Mouse (Mus musculus) forebrain, embryonic 10.5 days (tissue): Measurements from ENCODE around the gene Mmp23. TPM values are rescaled to one million over a fixed set of nuclear protein-coding genes. Genes with fewer than 3 reads are reported as not detected.
"Not testable (repeated sequence)": the region's sequence is repeated elsewhere in the genome, so short reads cannot be mapped to it uniquely, and the experiment has no call there.

Experiments used
- DNase-seq: peaks from one replicate; pipeline ENCODE4 v3.0.0-alpha.2; 2017; ENCODE audit warnings: low spot score; ENCODE audit errors: extremely low spot score
- H3K27ac ChIP-seq: fragments of 300-500 bp; sonication (generic); 2 replicates; pipeline ENCODE4 v1.5.1; 2016; ENCODE audit warnings: mild to moderate bottlenecking
- H3K27me3 ChIP-seq: fragments of 300-500 bp; sonication (generic); 2 replicates; pipeline ENCODE4 v1.6.1; 2016; ENCODE audit warnings: mild to moderate bottlenecking; ENCODE audit not compliant: poor library complexity, severe bottlenecking
- H3K36me3 ChIP-seq: fragments of 300-500 bp; sonication (generic); replicated peaks from 2 replicates; pipeline ENCODE4 v1.6.1; 2016; ENCODE audit warnings: mild to moderate bottlenecking, moderate library complexity
- H3K4me1 ChIP-seq: fragments of 300-500 bp; sonication (generic); 2 replicates; pipeline ENCODE4 v1.6.1; 2016
- H3K4me3 ChIP-seq: fragments of 300-500 bp; sonication (generic); 2 replicates; pipeline ENCODE4 v1.5.1; 2016; ENCODE audit warnings: mild to moderate bottlenecking, moderate library complexity
- H3K9me3 ChIP-seq: fragments of 300-500 bp; sonication (generic); 2 replicates; pipeline ENCODE4 v1.6.1; 2016; ENCODE audit warnings: mild to moderate bottlenecking, moderate library complexity
- WGBS: fragments of 180-500 bp; shearing (Covaris S2); methylation state at CpG from one replicate; pipeline ENCODE4 v1.1.7; 2016; 5-methylcytosine and 5-hydroxymethylcytosine counted together
- polyA plus RNA-seq: library from polyadenylated mRNA; unstranded; fragments of >200 nt; fragmentation: Nextera tagmentation; extraction: Ambion mirVana; gene quantifications from 2 replicates; pipeline ENCODE4 v1.2.1, GENCODE M21; 2016

Gene Mmp23
- polyA plus RNA-seq = 1.8 and 2.8 TPM in 2 replicates

DNA sequence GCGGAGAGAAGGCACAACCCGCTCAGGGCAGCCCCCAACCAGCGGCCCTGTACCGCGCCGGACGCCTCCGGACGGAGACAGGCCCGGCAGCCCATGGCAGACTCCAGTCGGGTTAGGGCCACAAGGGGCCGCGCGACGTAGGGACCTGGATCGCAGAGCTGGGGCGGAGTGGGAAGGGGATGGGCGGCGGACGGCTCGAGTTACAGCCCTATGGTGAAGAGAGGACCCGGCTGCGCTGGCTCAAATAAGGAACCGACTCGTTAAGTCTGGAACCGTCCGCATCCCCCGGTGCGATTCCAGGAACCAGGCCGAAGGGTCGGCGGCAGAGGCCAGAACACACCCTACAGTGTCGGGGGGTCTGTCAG lies at the start of gene Mmp23:
TSS of gene Mmp23 (minus strand) at position 299 of the 365 bp plus-strand sequence.
- Histone ChIP-seq H3K27ac (peak within 1 kb of the TSS; percentile 48; the same call in 1 of the 2 replicates), H3K36me3 (peaks cover 49% of the 10 kb centered on the region), H3K27me3 (peaks cover 73% of the 10 kb centered on the region), H3K4me3 (peak within 1 kb of the TSS; percentile 51), H3K4me1 (peaks cover 41% of the 10 kb centered on the region), H3K9me3 (no peaks in the 10 kb centered on the region)
- DNase-seq = peak; percentile 73
- WGBS = under 1% methylated on average over 33 of the region's 33 CpGs

DNA sequence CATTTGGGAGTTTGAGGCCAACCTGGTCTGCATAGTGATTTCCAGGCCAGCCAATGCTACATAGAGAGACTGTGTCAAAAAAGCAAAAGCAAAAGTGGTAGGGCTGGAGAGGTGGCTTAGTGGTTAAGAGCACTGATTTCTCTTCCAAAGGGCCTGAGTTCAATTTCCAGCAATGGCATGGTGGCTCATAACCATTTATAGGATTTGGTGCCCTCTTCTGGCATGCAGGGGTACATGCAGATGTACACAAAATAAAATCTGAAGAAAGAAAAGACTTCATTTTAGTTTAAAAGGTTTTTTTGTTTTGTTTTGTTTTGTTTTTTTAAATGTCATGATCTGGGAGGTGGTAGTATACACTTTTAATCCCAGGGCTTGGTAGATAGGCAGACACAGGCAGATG lies 47.2 kb upstream of the Mmp23 start:
- Histone ChIP-seq H3K4me1 (peaks cover 15% of the 10 kb centered on the region), H3K27ac (no peak overlapping the region), H3K4me3 (no peak overlapping the region), H3K9me3 (no peaks in the 10 kb centered on the region), H3K27me3 (peaks cover 18% of the 10 kb centered on the region), H3K36me3 (no peaks in the 10 kb centered on the region)
- DNase-seq = no peak

DNA sequence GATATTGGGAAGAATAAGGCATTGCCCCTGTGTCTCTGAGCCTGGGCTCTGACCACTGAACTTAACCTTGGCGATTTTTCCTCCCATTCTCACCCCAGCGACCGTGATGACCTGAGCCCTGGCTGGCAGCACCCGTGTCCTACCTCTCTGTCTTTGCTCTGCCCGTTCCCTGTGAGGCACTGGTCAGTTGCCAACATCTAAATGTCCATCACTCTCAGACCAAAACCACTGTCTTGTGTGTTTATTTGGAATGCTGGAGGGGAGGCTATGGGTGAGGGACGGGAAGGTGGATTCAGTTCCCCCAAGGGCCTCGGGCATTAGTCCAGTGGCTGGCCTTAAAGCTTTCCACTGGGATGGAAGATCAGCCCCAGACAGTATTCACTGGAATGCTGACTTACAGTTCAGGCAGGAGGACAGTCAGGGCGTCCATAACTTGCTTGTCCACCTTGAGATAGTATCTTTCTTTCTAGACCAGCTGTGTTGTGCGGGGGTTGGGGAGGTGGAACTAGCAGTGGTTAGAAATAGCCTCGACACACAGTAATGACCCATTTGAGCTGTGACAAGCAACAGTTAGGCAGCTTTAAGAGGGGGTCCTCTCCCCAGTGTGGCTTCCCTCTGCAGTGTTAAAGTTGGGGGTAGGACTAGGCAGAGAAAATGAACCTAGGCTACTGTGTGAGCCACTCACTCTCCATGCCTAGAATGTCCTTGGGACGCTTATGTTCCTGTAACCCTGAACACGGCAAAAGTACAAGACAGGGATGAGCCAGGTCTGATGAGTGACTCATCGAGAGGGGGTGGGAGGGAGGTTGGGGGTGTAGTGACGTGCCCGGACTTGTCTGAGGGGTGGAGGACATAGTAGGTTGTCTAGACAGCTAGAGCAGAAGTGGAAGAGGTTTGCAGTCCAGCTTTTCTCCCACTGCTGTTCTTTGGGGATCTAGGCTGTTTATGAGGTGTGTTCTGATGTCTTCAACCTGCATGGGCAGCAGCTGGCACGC lies 43.4 kb upstream of the Mmp23 start:
- Histone ChIP-seq H3K36me3 (no peaks in the 10 kb centered on the region), H3K27ac (no peak overlapping the region), H3K4me1 (peaks cover 23% of the 10 kb centered on the region), H3K4me3 (no peak overlapping the region), H3K9me3 (no peaks in the 10 kb centered on the region), H3K27me3 (peaks cover 46% of the 10 kb centered on the region)
- no peak for DNase-seq
- 78% methylated on average over 16 of the region's 16 CpGs for WGBS

DNA sequence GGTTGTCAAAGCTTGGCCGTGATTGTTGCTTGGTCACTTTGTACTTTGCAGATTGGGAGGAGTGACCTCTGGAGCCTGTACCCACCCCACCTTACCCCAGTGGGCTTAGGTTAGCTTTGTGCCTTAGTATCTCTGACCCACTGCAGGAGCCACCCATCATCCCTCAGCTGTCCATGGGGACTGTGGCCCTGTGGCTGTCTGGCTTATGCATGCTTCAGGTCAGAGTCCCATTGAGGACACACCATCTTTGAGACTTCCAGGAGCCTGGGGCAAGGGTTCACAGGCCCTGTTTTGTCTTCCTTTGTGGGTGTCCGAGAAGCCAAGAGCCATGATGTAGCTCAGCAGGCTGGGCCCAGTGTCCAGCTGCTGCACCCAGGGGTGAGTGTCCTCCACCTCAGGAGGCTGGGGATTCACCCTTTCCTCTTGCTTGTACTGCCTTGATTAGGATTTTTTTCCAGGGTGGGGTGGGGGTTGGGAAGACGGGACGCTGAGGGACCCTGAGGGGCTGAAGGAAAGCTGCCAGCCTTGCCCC lies 42.4 kb upstream of the Mmp23 start:
- DNase-seq = no peak
- Histone ChIP-seq H3K27me3 (peaks cover 46% of the 10 kb centered on the region), H3K4me1 (peaks cover 23% of the 10 kb centered on the region), H3K4me3 (peak overlapping the region; percentile 82), H3K27ac (no peak overlapping the region), H3K36me3 (no peaks in the 10 kb centered on the region), H3K9me3 (no peaks in the 10 kb centered on the region)
- WGBS = 83% methylated on average over 4 of the region's 4 CpGs

DNA sequence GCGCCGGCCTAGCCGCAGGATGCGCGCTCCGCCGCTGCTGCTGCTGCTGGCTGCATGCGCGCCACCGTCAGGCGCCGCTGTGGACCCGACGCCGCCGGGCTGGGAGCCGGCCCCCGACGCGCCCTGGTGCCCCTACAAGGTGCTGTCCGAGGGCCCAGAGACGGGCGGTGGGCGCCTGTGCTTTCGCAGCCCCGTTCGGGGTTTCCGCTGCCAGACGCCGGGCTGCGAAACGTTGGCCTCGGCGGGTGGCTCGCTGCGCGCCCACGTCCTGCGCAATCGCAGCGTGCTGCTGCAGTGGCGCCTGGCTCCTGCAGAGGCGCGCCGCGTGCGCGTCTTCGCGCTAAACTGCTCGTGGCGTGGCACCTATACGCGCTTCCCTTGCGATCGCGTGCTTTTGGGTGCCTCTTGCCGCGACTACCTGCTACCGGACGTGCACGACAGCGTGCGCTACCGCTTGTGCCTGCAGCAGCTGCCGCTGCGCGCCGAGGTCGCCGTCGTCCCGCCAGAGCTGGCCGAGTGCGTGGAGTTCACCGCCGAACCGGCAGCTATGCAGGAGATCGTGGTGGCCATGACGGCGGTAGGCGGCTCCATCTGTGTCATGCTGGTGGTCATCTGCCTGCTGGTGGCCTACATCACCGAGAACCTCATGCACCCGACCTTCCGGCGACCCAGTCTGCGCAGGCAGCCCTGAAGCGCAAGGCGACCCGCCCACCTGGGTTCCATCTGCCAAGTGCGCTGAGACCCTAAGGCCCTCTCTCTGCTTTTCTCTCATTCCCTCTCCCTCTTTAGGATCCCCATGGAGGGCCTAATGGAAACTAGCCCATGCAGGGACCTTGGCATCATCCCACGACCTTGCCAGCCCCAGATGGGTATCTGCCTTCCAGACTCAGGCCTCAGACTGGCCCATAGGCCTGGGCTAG lies 41.6 kb upstream of the Mmp23 start:
- under 1% methylated on average over 92 of the region's 92 CpGs for WGBS
- DNase-seq = peak; percentile 49
- Histone ChIP-seq H3K27me3 (peaks cover 46% of the 10 kb centered on the region), H3K36me3 (no peaks in the 10 kb centered on the region), H3K9me3 (no peaks in the 10 kb centered on the region), H3K27ac (peak overlapping the region; percentile 82), H3K4me3 (peak overlapping the region; percentile 82), H3K4me1 (peaks cover 23% of the 10 kb centered on the region)

DNA sequence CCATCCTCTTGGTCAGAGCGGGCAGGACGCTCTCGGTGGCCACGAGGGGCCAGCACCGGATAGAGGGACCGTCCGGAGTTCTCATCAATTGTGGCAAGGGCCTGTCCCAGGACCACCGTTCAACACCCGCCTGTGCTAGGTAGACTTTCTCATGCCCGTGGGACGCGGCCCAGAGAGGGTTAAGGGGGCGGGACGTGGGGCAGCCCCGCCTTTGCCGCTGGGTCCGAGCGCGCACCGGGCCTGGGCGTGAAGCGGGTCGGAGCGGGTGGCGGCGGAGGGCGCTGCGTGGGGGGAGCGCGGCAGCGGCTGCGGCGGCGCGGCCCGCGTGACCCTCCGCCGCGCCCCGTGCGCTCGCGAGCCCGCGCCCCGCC lies 40.9 kb upstream of the Mmp23 start, which contains the start of gene Fndc10:
TSS of gene Fndc10 (plus strand) at position 232 of the 371 bp plus-strand sequence.
- Histone ChIP-seq H3K4me3 (peak within 1 kb of the TSS; percentile 82), H3K27ac (peak within 1 kb of the TSS; percentile 82), H3K36me3 (no peaks in the 10 kb centered on the region), H3K9me3 (no peaks in the 10 kb centered on the region), H3K27me3 (peaks cover 46% of the 10 kb centered on the region), H3K4me1 (peaks cover 23% of the 10 kb centered on the region)
- WGBS = under 1% methylated on average over 47 of the region's 47 CpGs
- peak; percentile 69 for DNase-seq

DNA sequence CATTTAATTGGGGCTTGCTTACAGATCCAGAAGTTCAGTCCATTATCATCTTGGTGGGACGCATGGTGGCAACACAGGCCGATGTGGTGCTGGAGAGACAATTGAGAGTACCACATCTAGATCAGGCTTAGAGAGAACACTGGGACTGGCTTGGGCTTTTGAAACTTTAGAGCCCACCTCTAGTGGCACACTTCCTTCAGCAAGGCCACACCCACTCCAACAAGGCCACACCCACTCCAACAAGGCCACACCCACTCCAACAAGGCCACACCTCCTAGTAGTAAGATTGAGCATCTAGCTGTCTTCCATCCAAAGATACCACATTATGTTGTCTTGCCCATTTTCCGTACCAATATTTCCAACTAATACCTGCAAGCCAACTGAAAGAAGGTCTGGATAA lies 39.2 kb upstream of the Mmp23 start:
- Histone ChIP-seq H3K9me3 (no peaks in the 10 kb centered on the region), H3K27ac (no peak overlapping the region), H3K27me3 (peaks cover 46% of the 10 kb centered on the region), H3K4me3 (no peak overlapping the region), H3K36me3 (no peaks in the 10 kb centered on the region), H3K4me1 (peaks cover 23% of the 10 kb centered on the region)
- WGBS = 96% methylated on average over 3 of the region's 3 CpGs
- no peak for DNase-seq

DNA sequence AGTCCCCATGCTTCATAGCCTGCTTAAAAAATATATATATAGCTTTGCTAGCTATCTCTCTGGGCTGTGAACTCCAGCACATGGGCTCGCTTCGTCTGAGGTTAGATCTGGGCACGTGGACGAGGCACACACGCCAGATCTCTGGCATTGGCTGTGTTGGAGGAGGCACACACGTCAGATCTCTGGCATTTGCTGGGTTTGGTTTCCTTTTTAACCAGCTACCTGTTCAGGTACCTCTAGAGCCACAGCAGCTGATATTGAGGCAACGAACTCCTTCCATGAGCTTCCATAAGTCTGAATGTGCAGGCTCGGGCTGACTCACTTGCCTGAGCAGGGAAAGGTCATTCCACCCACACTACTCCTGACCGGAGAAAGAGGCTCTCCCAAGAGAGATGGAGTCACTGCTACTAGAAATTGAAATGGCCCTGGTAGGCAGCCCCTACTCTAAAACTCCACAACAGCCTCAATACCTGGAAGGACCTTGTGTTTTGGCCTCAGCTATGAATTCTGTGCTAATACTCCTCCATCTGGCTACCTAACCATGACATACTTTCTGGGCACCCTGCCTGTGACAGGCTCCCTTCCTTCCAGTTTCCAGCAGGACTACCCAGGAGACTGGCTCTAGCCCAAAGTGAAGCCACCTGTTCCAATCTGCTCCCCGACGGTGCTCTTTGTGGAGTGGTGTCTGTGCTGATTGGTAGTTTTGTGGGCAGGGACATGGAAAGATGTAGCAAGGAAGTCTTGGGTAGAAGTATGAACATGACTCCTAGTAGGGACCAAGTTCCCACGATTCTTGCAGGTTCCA lies 37.6 kb upstream of the Mmp23 start:
- WGBS = 86% methylated on average over 12 of the region's 12 CpGs

DNA sequence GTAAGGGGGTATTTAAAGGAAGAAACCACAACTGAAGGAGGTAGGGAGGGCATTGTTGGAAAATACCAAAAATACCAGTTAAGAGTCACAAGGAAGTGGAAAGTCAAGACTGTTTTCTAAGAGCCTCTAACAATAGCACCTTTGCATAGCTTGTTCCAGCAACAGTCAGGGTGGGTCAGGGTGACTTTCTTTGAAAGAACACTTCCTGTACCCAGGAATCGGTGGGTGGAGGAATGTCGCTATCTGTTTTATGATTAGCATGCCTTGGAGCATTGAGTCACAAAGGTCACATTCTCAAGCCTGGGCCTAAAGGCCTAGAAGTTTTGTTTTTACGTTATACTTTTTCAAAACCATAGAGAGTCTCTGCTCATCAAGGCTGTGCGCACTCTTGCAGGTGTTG lies 34.6 kb upstream of the Mmp23 start:
- 93% methylated on average over 4 of the region's 4 CpGs for WGBS
- H3K27me3 ChIP-seq, H3K4me3 ChIP-seq, DNase-seq, H3K9me3 ChIP-seq, H3K36me3 ChIP-seq, H3K4me1 ChIP-seq, H3K27ac ChIP-seq: not testable (repeated sequence)

More for the DNA sequence above, 37.6 kb upstream of the Mmp23 start:
- no peaks in the 10 kb centered on the region for H3K36me3 ChIP-seq
- peaks cover 20% of the 10 kb centered on the region for H3K4me1 ChIP-seq
- no peak overlapping the region for H3K27ac ChIP-seq
- DNase-seq = no peak
- peaks cover 32% of the 10 kb centered on the region for H3K27me3 ChIP-seq
- H3K4me3 ChIP-seq = no peak overlapping the region
- H3K9me3 ChIP-seq = no peaks in the 10 kb centered on the region

DNA sequence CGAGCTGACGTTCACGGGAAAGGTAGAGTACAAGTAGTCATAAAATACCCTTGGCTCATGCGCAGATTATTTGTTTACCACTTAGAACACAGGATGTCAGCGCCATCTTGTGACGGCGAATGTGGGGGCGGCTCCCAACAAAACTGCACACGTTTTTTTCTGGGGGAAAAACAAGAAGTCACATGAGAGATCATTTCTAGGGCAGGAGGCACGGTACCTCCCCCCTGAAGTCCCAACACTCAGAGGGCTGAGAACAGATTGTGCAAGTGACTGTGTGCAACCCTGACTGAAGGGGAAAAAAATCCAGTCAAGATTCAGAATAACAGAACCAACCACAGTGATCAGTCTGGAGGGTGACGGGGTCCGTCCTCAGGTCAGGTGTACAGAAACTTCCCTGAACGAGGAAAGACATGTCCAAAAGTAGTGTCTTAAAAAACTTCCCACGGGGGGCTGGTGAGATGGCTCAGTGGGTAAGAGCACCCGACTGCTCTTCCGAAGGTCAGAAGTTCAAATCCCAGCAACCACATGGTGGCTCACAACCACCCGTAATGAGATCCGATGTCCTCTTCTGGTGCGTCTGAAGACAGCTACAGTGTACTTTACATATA lies 30.6 kb upstream of the Mmp23 start:
- not testable (repeated sequence) for DNase-seq, H3K9me3 ChIP-seq, H3K4me1 ChIP-seq, H3K27me3 ChIP-seq, H3K27ac ChIP-seq, H3K4me3 ChIP-seq, H3K36me3 ChIP-seq
- 93% methylated on average over 16 of the region's 19 CpGs for WGBS

DNA sequence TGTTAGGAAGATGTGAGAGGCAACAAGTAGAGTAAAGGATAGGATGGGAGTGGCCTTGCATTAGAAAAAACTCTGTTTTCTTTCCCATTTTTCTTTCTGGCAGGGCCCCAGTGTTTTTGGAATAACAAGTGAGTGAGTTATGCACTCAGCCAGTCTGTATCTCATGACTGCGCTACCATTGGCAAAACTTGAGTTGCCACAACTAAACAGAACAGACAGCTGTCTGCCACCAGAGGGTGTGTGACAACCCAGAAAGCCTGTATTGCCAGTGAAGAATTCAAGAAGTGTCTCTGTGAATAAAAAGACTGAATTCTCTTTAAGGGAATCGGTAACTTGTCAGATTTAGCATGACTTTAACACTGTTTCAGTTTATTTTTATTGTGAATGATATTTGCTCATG lies 22.8 kb upstream of the Mmp23 start:
- Histone ChIP-seq H3K9me3 (no peaks in the 10 kb centered on the region), H3K27me3 (no peaks in the 10 kb centered on the region), H3K4me1 (no peaks in the 10 kb centered on the region), H3K4me3 (no peak overlapping the region), H3K36me3 (no peaks in the 10 kb centered on the region), H3K27ac (no peak overlapping the region)
- 89% methylated on average over 2 of the region's 2 CpGs for WGBS
- DNase-seq = no peak
